Mouse (Mus musculus) ES-Bruce4 (cell line): Measurements from ENCODE around the gene Pitpnm3. TPM values are rescaled to one million over a fixed set of nuclear protein-coding genes. Genes with fewer than 3 reads are reported as not detected.

Source experiments
- H3K27ac ChIP-seq: 2 replicates; pipeline ENCODE4 v1.5.1; 2012; ENCODE audit warnings: low read length, inconsistent platforms; ENCODE audit not compliant: insufficient read depth
- H3K27me3 ChIP-seq: 2 replicates; pipeline ENCODE4 v1.6.1; 2012; ENCODE audit warnings: mild to moderate bottlenecking, low read length, inconsistent platforms; ENCODE audit not compliant: control insufficient read depth, poor library complexity, insufficient read depth, severe bottlenecking
- H3K36me3 ChIP-seq: 2 replicates; pipeline ENCODE4 v1.6.1; 2012; ENCODE audit warnings: inconsistent platforms, mild to moderate bottlenecking, low read length, moderate library complexity; ENCODE audit not compliant: control insufficient read depth, poor library complexity, insufficient read depth, severe bottlenecking
- H3K4me1 ChIP-seq: one replicate; pipeline ENCODE4 v1.8.1; 2011; ENCODE audit warnings: low read length; ENCODE audit not compliant: control insufficient read depth, insufficient read depth
- H3K4me3 ChIP-seq: 2 replicates; pipeline ENCODE4 v1.5.1; 2011; ENCODE audit warnings: low read depth, mild to moderate bottlenecking, low read length
- H3K9ac ChIP-seq: 2 replicates; pipeline ENCODE4 v1.6.1; 2012; ENCODE audit warnings: low read depth, mild to moderate bottlenecking, inconsistent platforms; ENCODE audit not compliant: poor library complexity, severe bottlenecking
- H3K9me3 ChIP-seq: replicated peaks from 2 replicates; pipeline ENCODE4 v1.6.1; 2012; ENCODE audit warnings: mild to moderate bottlenecking, low read length, inconsistent platforms; ENCODE audit not compliant: control insufficient read depth, poor library complexity, insufficient read depth, severe bottlenecking
- CTCF ChIP-seq: IDR thresholded peaks from one replicate; pipeline ENCODE4 v1.8.1; 2011; ENCODE audit warnings: low read depth, low read length
- EP300 ChIP-seq: IDR thresholded peaks from 2 replicates; pipeline ENCODE4 v1.6.1; 2011; ENCODE audit warnings: low read depth, low read length; ENCODE audit not compliant: insufficient read depth
- POLR2A ChIP-seq: IDR thresholded peaks from one replicate; pipeline ENCODE4 v1.8.1; 2011; ENCODE audit warnings: low read length; ENCODE audit not compliant: insufficient read depth
- polyA plus RNA-seq: library from polyadenylated mRNA; stranded (reverse); fragments of >200 nt; gene quantifications from 2 replicates; pipeline ENCODE4 v1.2.4, GENCODE M21; 2011; ENCODE audit warnings: low read depth; ENCODE audit not compliant: missing spikeins, insufficient read depth, insufficient read length

The Pitpnm3 gene
- polyA plus RNA-seq, 1 experiment = 0.42 TPM

GRCm38 (mm10) chr11:72070733-72071132, 64.8 kb downstream of the Pitpnm3 start:
- H3K27ac ChIP-seq = no peak overlapping the region

GRCm38 (mm10) chr11:72068026-72068425, 67.6 kb downstream of the Pitpnm3 start:
- Histone ChIP-seq H3K9ac (no peak overlapping the region), H3K4me3 (no peak overlapping the region), H3K9me3 (no peaks in the 10 kb centered on the region), H3K27me3 (no peaks in the 10 kb centered on the region), H3K36me3 (no peaks in the 10 kb centered on the region), H3K27ac (no peak overlapping the region), H3K4me1 (no peaks in the 10 kb centered on the region)
- no peak for TF ChIP-seq POLR2A

More at GRCm38 (mm10) chr11:72070733-72071132, 64.8 kb downstream of the Pitpnm3 start:
- Histone ChIP-seq H3K9ac (no peak overlapping the region), H3K27me3 (no peaks in the 10 kb centered on the region), H3K9me3 (no peaks in the 10 kb centered on the region), H3K4me3 (no peak overlapping the region), H3K4me1 (no peaks in the 10 kb centered on the region), H3K36me3 (no peaks in the 10 kb centered on the region)
- no peak for TF ChIP-seq CTCF
- no peak for TF ChIP-seq POLR2A
- no peak for TF ChIP-seq EP300

- H3K36me3 ChIP-seq = no peaks in the 10 kb centered on the region
- TF ChIP-seq EP300 (no peak), CTCF (no peak), POLR2A (no peak)
- no peak overlapping the region for H3K27ac ChIP-seq
Observed at GRCm38 (mm10) chr11:72067326-72067725, 68.3 kb downstream of the Pitpnm3 start.

GRCm38 (mm10) chr11:72066330-72066729, 69.2 kb downstream of the Pitpnm3 start:
- Histone ChIP-seq H3K4me3 (no peak overlapping the region), H3K27ac (no peak overlapping the region), H3K9ac (no peak overlapping the region), H3K4me1 (no peaks in the 10 kb centered on the region), H3K36me3 (no peaks in the 10 kb centered on the region), H3K27me3 (no peaks in the 10 kb centered on the region), H3K9me3 (no peaks in the 10 kb centered on the region)
- TF ChIP-seq CTCF (peak; percentile 29), POLR2A (no peak), EP300 (no peak)

More at GRCm38 (mm10) chr11:72067326-72067725, 68.3 kb downstream of the Pitpnm3 start:
- no peaks in the 10 kb centered on the region for H3K9me3 ChIP-seq
- no peak overlapping the region for H3K9ac ChIP-seq
- no peaks in the 10 kb centered on the region for H3K27me3 ChIP-seq
- no peak overlapping the region for H3K4me3 ChIP-seq
- H3K4me1 ChIP-seq = no peaks in the 10 kb centered on the region

- no peaks in the 10 kb centered on the region for H3K27me3 ChIP-seq
- no peaks in the 10 kb centered on the region for H3K4me1 ChIP-seq
- TF ChIP-seq POLR2A = no peak
- no peak for TF ChIP-seq CTCF
- no peaks in the 10 kb centered on the region for H3K36me3 ChIP-seq
- no peak overlapping the region for H3K4me3 ChIP-seq
- no peak overlapping the region for H3K27ac ChIP-seq
- no peak overlapping the region for H3K9ac ChIP-seq
- no peaks in the 10 kb centered on the region for H3K9me3 ChIP-seq
Observed at GRCm38 (mm10) chr11:72065103-72065502, 70.5 kb downstream of the Pitpnm3 start.

GRCm38 (mm10) chr11:72064414-72064813, 71.2 kb downstream of the Pitpnm3 start:
- TF ChIP-seq EP300 (no peak), CTCF (no peak), POLR2A (no peak)
- Histone ChIP-seq H3K4me3 (no peak overlapping the region), H3K36me3 (no peaks in the 10 kb centered on the region), H3K9me3 (no peaks in the 10 kb centered on the region), H3K9ac (no peak overlapping the region), H3K27me3 (no peaks in the 10 kb centered on the region), H3K27ac (no peak overlapping the region), H3K4me1 (no peaks in the 10 kb centered on the region)
